8 mouse cellular contexts compared by ENCODE assay signal in genomic region chr17:69156522-69157100, GRCm38 (mm10).
DNase-seq lines count a peak whose midpoint lies in the region; ATAC-seq and TF ChIP-seq lines count a peak whose summit lies in the region.

No protein-coding gene starts in this region.

- no peaks in the 10 kb centered on the region for H3K36me3 ChIP-seq in erythroblast, embryonic 14.5 days (ENCODE audit: control insufficient read depth)
- no peaks in the 10 kb centered on the region for H3K36me3 ChIP-seq in hindbrain, postnatal 0 days (ENCODE audit: insufficient read depth, low read length)
- no peaks in the 10 kb centered on the region for H3K36me3 ChIP-seq in limb, embryonic 13.5 days
- H3K36me3 ChIP-seq in midbrain, embryonic 15.5 days (replicated peaks), result no peaks in the 10 kb centered on the region

- no peak for TF ChIP-seq CTCF in hindbrain, postnatal 0 days (IDR thresholded peaks at IDR 0.05; ENCODE audit: low read depth)

- peak overlapping the region; percentile 91 for H3K9ac ChIP-seq in hindbrain, postnatal 0 days (replicated peaks; ENCODE audit: low read length)
- H3K9ac ChIP-seq in limb, embryonic 13.5 days, result peak overlapping the region; percentile 91
- peak overlapping the region; percentile 90 for H3K9ac ChIP-seq in midbrain, embryonic 15.5 days

- peak overlapping the region; percentile 44 for H3K4me3 ChIP-seq in erythroblast, embryonic 14.5 days (replicated peaks)
- H3K4me3 ChIP-seq in hindbrain, postnatal 0 days (ENCODE audit: low read length), result peak overlapping the region; percentile 96
- peak overlapping the region; percentile 69 for H3K4me3 ChIP-seq in limb, embryonic 13.5 days
- H3K4me3 ChIP-seq in midbrain, embryonic 15.5 days, result peak overlapping the region; percentile 99

- H3K4me2 ChIP-seq in hindbrain, postnatal 0 days (ENCODE audit: low read depth, low read length), result peak overlapping the region; percentile 88
- H3K4me2 ChIP-seq in limb, embryonic 13.5 days (replicated peaks), result peak overlapping the region; percentile 70
- H3K4me2 ChIP-seq in midbrain, embryonic 15.5 days, result peak overlapping the region; percentile 92

- WGBS in hindbrain, postnatal 0 days, result 0% methylated on average over 44 of the region's 58 CpGs
- WGBS in limb, embryonic 13.5 days, result under 1% methylated on average over 55 of the region's 58 CpGs
- WGBS in midbrain, embryonic 15.5 days, result under 1% methylated on average over 57 of the region's 58 CpGs

- H3K27ac ChIP-seq in hindbrain, postnatal 0 days, result peak overlapping the region; percentile 85
- H3K27ac ChIP-seq in limb, embryonic 13.5 days, result peak overlapping the region; percentile 94
- peak overlapping the region; percentile 79 for H3K27ac ChIP-seq in midbrain, embryonic 15.5 days

- no peaks in the 10 kb centered on the region for H3K4me1 ChIP-seq in erythroblast, embryonic 14.5 days (ENCODE audit: control insufficient read depth)
- H3K4me1 ChIP-seq in hindbrain, postnatal 0 days (ENCODE audit: insufficient read depth, low read length), result no peaks in the 10 kb centered on the region
- H3K4me1 ChIP-seq in limb, embryonic 13.5 days, result peaks cover 20% of the 10 kb centered on the region
- peaks cover 18% of the 10 kb centered on the region for H3K4me1 ChIP-seq in midbrain, embryonic 15.5 days

- peak; percentile 75 to 82 for DNase-seq in cerebellum, postnatal 25 days
- DNase-seq in gastrocnemius, adult 18-20 months (ENCODE audit: low spot score), result peak; percentile 9
- peak; percentile 68 for DNase-seq in hindbrain, postnatal 0 days (ENCODE audit: low spot score)
- peak; percentile 57 for DNase-seq in urinary bladder, adult 2 months (ENCODE audit: low spot score)

- H3K9me3 ChIP-seq in erythroblast, embryonic 14.5 days (ENCODE audit: control insufficient read depth, low read length), result no peaks in the 10 kb centered on the region
- no peaks in the 10 kb centered on the region for H3K9me3 ChIP-seq in hindbrain, postnatal 0 days (ENCODE audit: low read length)
- no peaks in the 10 kb centered on the region for H3K9me3 ChIP-seq in limb, embryonic 13.5 days
- H3K9me3 ChIP-seq in midbrain, embryonic 15.5 days, result no peaks in the 10 kb centered on the region

- ATAC-seq in erythroblast, adult 5-6 weeks (replicated peaks; ENCODE audit: low FRiP score, poor library complexity, severe bottlenecking), result no peak
- ATAC-seq in hindbrain, postnatal 0 days, result peak; percentile 81
- ATAC-seq in limb, embryonic 13.5 days (ENCODE audit: low FRiP score, low read depth), result peak; percentile 89
- ATAC-seq in midbrain, embryonic 15.5 days (replicated peaks), result peak; percentile 84

- H3K27me3 ChIP-seq in erythroblast, embryonic 14.5 days (ENCODE audit: control insufficient read depth), result peaks cover 17% of the 10 kb centered on the region
- no peaks in the 10 kb centered on the region for H3K27me3 ChIP-seq in hindbrain, postnatal 0 days (ENCODE audit: insufficient read depth, low read length)
- H3K27me3 ChIP-seq in limb, embryonic 13.5 days, result no peaks in the 10 kb centered on the region
- no peaks in the 10 kb centered on the region for H3K27me3 ChIP-seq in midbrain, embryonic 15.5 days (replicated peaks)

Comparison
In these comparisons a context has a peak if more than half of its experiments do, and no peak if none do; other contexts are left out.
1. H3K4me3 ChIP-seq: peak in every context shown above with its lines; median percentile 99 in midbrain, embryonic 15.5 days; 96 in hindbrain, postnatal 0 days; 69 in limb, embryonic 13.5 days; 44 in erythroblast, embryonic 14.5 days.
2. DNase-seq: peak in every context shown above with its lines; median percentile 78 in cerebellum, postnatal 25 days; 68 in hindbrain, postnatal 0 days; 57 in urinary bladder, adult 2 months; 9 in gastrocnemius, adult 18-20 months.